Mouse (Mus musculus) hindbrain, embryonic 13.5 days (tissue): Measurements from ENCODE around the gene Sh3tc1. TPM values are rescaled to one million over a fixed set of nuclear protein-coding genes. Genes with fewer than 3 reads are reported as not detected.
A peak's percentile ranks its signal among the peaks of the same experiment; 100 is the strongest.

Experiments used
- ATAC-seq: fragments of 200-750 bp; cut with Nextera tagmentation; 2 replicates; pipeline ENCODE4 v1.8.0; 2017; ENCODE audit warnings: moderate TSS enrichment; ENCODE audit not compliant: low FRiP score
- H3K27ac ChIP-seq: fragments of 300-500 bp; sonication (generic); 2 replicates; pipeline ENCODE4 v1.5.1; 2015; ENCODE audit warnings: inconsistent platforms, mild to moderate bottlenecking, moderate library complexity
- H3K27me3 ChIP-seq: fragments of 300-500 bp; sonication (generic); 2 replicates; pipeline ENCODE4 v1.6.1; 2015; ENCODE audit warnings: mild to moderate bottlenecking, inconsistent platforms
- H3K36me3 ChIP-seq: fragments of 300-500 bp; sonication (generic); 2 replicates; pipeline ENCODE4 v1.6.1; 2015; ENCODE audit warnings: mild to moderate bottlenecking, inconsistent platforms
- H3K4me1 ChIP-seq: fragments of 300-500 bp; sonication (generic); replicated peaks from 2 replicates; pipeline ENCODE4 v1.6.1; 2015; ENCODE audit warnings: inconsistent platforms
- H3K4me2 ChIP-seq: fragments of 300-500 bp; sonication (generic); 2 replicates; pipeline ENCODE4 v1.6.1; 2015; ENCODE audit warnings: inconsistent platforms, mild to moderate bottlenecking, moderate library complexity
- H3K4me3 ChIP-seq: fragments of 300-500 bp; sonication (generic); 2 replicates; pipeline ENCODE4 v1.5.1; 2015; ENCODE audit warnings: mild to moderate bottlenecking, inconsistent platforms
- H3K9ac ChIP-seq: fragments of 300-500 bp; sonication (generic); 2 replicates; pipeline ENCODE4 v1.6.1; 2015; ENCODE audit warnings: mild to moderate bottlenecking, inconsistent platforms
- H3K9me3 ChIP-seq: fragments of 300-500 bp; sonication (generic); 2 replicates; pipeline ENCODE4 v1.6.1; 2016; ENCODE audit warnings: inconsistent platforms
- WGBS: fragments of 180-500 bp; shearing (Covaris S2); methylation state at CpG from one replicate; pipeline ENCODE4 v1.1.7; 2015; 5-methylcytosine and 5-hydroxymethylcytosine counted together
- polyA plus RNA-seq: library from polyadenylated mRNA; unstranded; fragments of >200 nt; fragmentation: Nextera tagmentation; extraction: Ambion mirVana; gene quantifications from 2 replicates; pipeline ENCODE4 v1.2.1, GENCODE M21; 2015

Sh3tc1 gene
- polyA plus RNA-seq, 1 experiment from 2014 or later = 2.7 TPM

- 0 out of 2 replicates have a peak, but pooled peaks cover 2% of the 10 kb centered on the region for H3K27me3 ChIP-seq
- no peak overlapping the region for H3K27ac ChIP-seq
- no peaks in the 10 kb centered on the region for H3K9me3 ChIP-seq
- H3K36me3 ChIP-seq = no peaks in the 10 kb centered on the region
- H3K9ac ChIP-seq = no peak overlapping the region
- H3K4me3 ChIP-seq = no peak overlapping the region
- no peak overlapping the region for H3K4me2 ChIP-seq
- peaks cover 4% of the 10 kb centered on the region; the same call in 1 of the 2 replicates for H3K4me1 ChIP-seq
- no peak for ATAC-seq
These were observed 50.4 kb downstream of the Sh3tc1 start for GRCm38 (mm10) chr5:35689374-35689773.

- H3K4me3 ChIP-seq = no peak overlapping the region
- 89% methylated on average over 2 of the region's 2 CpGs for WGBS
- peaks cover 4% of the 10 kb centered on the region; the same call in 1 of the 2 replicates for H3K4me1 ChIP-seq
- H3K27ac ChIP-seq = no peak overlapping the region
- no peak for ATAC-seq
- H3K4me2 ChIP-seq = no peak overlapping the region
- no peak overlapping the region for H3K9ac ChIP-seq
- no peaks in the 10 kb centered on the region for H3K9me3 ChIP-seq
- no peaks in the 10 kb centered on the region for H3K36me3 ChIP-seq
- H3K27me3 ChIP-seq = no peaks in the 10 kb centered on the region
These were observed 50.9 kb downstream of the Sh3tc1 start for GRCm38 (mm10) chr5:35688851-35689250.

GRCm38 (mm10) chr5:35687098-35687497, 52.7 kb downstream of the Sh3tc1 start:
- ATAC-seq = no peak
- H3K9ac ChIP-seq = no peak overlapping the region
- H3K4me3 ChIP-seq = no peak overlapping the region
- H3K27ac ChIP-seq = no peak overlapping the region
- no peaks in the 10 kb centered on the region for H3K27me3 ChIP-seq
- peaks cover 4% of the 10 kb centered on the region; the same call in 1 of the 2 replicates for H3K4me1 ChIP-seq
- no peaks in the 10 kb centered on the region for H3K9me3 ChIP-seq
- H3K4me2 ChIP-seq = no peak overlapping the region
- WGBS = 55% methylated on average over 5 of the region's 5 CpGs
- H3K36me3 ChIP-seq = no peaks in the 10 kb centered on the region

GRCm38 (mm10) chr5:35686336-35686735, 53.5 kb downstream of the Sh3tc1 start:
- H3K4me1 ChIP-seq = peaks cover 4% of the 10 kb centered on the region; the same call in 1 of the 2 replicates
- H3K4me3 ChIP-seq = no peak overlapping the region
- H3K36me3 ChIP-seq = no peaks in the 10 kb centered on the region
- WGBS = 70% methylated on average over 4 of the region's 4 CpGs
- H3K9me3 ChIP-seq = no peaks in the 10 kb centered on the region
- ATAC-seq = no peak
- peaks cover under 1% of the 10 kb centered on the region; the same call in 1 of the 2 replicates for H3K27me3 ChIP-seq
- no peak overlapping the region for H3K4me2 ChIP-seq
- H3K27ac ChIP-seq = no peak overlapping the region
- H3K9ac ChIP-seq = no peak overlapping the region

- Histone ChIP-seq H3K4me1 (peaks cover 4% of the 10 kb centered on the region; the same call in 1 of the 2 replicates), H3K27me3 (peaks cover 13% of the 10 kb centered on the region), H3K4me2 (no peak overlapping the region), H3K36me3 (no peaks in the 10 kb centered on the region), H3K9ac (no peak overlapping the region), H3K27ac (no peak overlapping the region), H3K4me3 (no peak overlapping the region), H3K9me3 (no peaks in the 10 kb centered on the region)
- WGBS = 77% methylated on average over 3 of the region's 3 CpGs
- no peak for ATAC-seq
These were observed 54.7 kb downstream of the Sh3tc1 start for GRCm38 (mm10) chr5:35685079-35685478.

- Histone ChIP-seq H3K4me1 (peaks cover 8% of the 10 kb centered on the region), H3K4me3 (no peak overlapping the region), H3K9me3 (no peaks in the 10 kb centered on the region), H3K27me3 (peaks cover 47% of the 10 kb centered on the region), H3K36me3 (no peaks in the 10 kb centered on the region), H3K4me2 (no peak overlapping the region), H3K9ac (no peak overlapping the region), H3K27ac (no peak overlapping the region)
- no peak for ATAC-seq
- 68% methylated on average over 2 of the region's 2 CpGs for WGBS
These were observed 58.8 kb downstream of the Sh3tc1 start for GRCm38 (mm10) chr5:35680958-35681357.

- Histone ChIP-seq H3K9ac (peak within 1 kb of the TSS; percentile 66), H3K4me1 (peaks cover 8% of the 10 kb centered on the region), H3K27ac (no peak within 1 kb of the TSS), H3K4me2 (peak within 1 kb of the TSS; percentile 68), H3K4me3 (peak within 1 kb of the TSS; percentile 42), H3K36me3 (no peaks in the 10 kb centered on the region), H3K9me3 (no peaks in the 10 kb centered on the region), H3K27me3 (peaks cover 52% of the 10 kb centered on the region)
- 10% methylated on average over 38 of the region's 42 CpGs for WGBS
- no peak for ATAC-seq
These were observed 60.3 kb downstream of the Sh3tc1 start, which contains the start of gene Htra3 for GRCm38 (mm10) chr5:35679256-35680155. Gene Htra3, minus strand, starts transcription at chr5:35679782.

- Histone ChIP-seq H3K9me3 (no peaks in the 10 kb centered on the region), H3K27me3 (peaks cover 52% of the 10 kb centered on the region), H3K36me3 (no peaks in the 10 kb centered on the region), H3K4me1 (peaks cover 22% of the 10 kb centered on the region), H3K4me3 (no peak overlapping the region), H3K9ac (no peak overlapping the region), H3K4me2 (no peak overlapping the region), H3K27ac (no peak overlapping the region)
- no peak for ATAC-seq
- 84% methylated on average over 7 of the region's 7 CpGs for WGBS
These were observed 62.8 kb downstream of the Sh3tc1 start for GRCm38 (mm10) chr5:35676964-35677363.

- peaks cover 29% of the 10 kb centered on the region for H3K27me3 ChIP-seq
- H3K36me3 ChIP-seq = no peaks in the 10 kb centered on the region
- H3K9me3 ChIP-seq = no peaks in the 10 kb centered on the region
- 65% methylated on average over 4 of the region's 4 CpGs for WGBS
- no peak overlapping the region for H3K9ac ChIP-seq
- H3K27ac ChIP-seq = peak overlapping the region; percentile 18; the same call in 1 of the 2 replicates
- H3K4me3 ChIP-seq = no peak overlapping the region
- peaks cover 38% of the 10 kb centered on the region for H3K4me1 ChIP-seq
- no peak overlapping the region for H3K4me2 ChIP-seq
- ATAC-seq = no peak
These were observed 65.7 kb downstream of the Sh3tc1 start for GRCm38 (mm10) chr5:35674081-35674555.

GRCm38 (mm10) chr5:35673086-35673485, 66.7 kb downstream of the Sh3tc1 start:
- WGBS = 74% methylated on average over 7 of the region's 7 CpGs
- no peak overlapping the region for H3K9ac ChIP-seq

GRCm38 (mm10) chr5:35672581-35672980, 67.2 kb downstream of the Sh3tc1 start:
- ATAC-seq = no peak
- no peaks in the 10 kb centered on the region for H3K9me3 ChIP-seq
- H3K36me3 ChIP-seq = no peaks in the 10 kb centered on the region
- H3K4me3 ChIP-seq = no peak overlapping the region
- H3K9ac ChIP-seq = no peak overlapping the region
- 25% methylated on average over 1 of the region's 1 CpGs for WGBS
- peak overlapping the region; percentile 52; the same call in 1 of the 2 replicates for H3K27ac ChIP-seq
- no peak overlapping the region for H3K4me2 ChIP-seq
- peaks cover 34% of the 10 kb centered on the region for H3K4me1 ChIP-seq
- peaks cover 14% of the 10 kb centered on the region for H3K27me3 ChIP-seq

More at GRCm38 (mm10) chr5:35673086-35673485, 66.7 kb downstream of the Sh3tc1 start:
- Histone ChIP-seq H3K9me3 (no peaks in the 10 kb centered on the region), H3K27ac (peak overlapping the region; percentile 52; the same call in 1 of the 2 replicates), H3K27me3 (peaks cover 19% of the 10 kb centered on the region), H3K4me3 (no peak overlapping the region), H3K4me2 (no peak overlapping the region), H3K36me3 (no peaks in the 10 kb centered on the region), H3K4me1 (peaks cover 34% of the 10 kb centered on the region)
- ATAC-seq = no peak

- Histone ChIP-seq H3K36me3 (no peaks in the 10 kb centered on the region), H3K4me2 (no peak overlapping the region), H3K27me3 (0 out of 2 replicates have a peak, but pooled peaks cover 5% of the 10 kb centered on the region), H3K4me1 (peaks cover 34% of the 10 kb centered on the region), H3K4me3 (no peak overlapping the region), H3K9ac (no peak overlapping the region; the same call in 1 of the 2 replicates), H3K27ac (peak overlapping the region; percentile 48; the same call in 1 of the 2 replicates), H3K9me3 (no peaks in the 10 kb centered on the region)
- WGBS = 71% methylated on average over 9 of the region's 9 CpGs
- 0 out of 2 replicates have a peak, but pooled peaks have one; percentile 37 for ATAC-seq
These were observed 68.3 kb downstream of the Sh3tc1 start for GRCm38 (mm10) chr5:35671474-35671891.
